Mouse (Mus musculus) olfactory bulb, adult 2 months (tissue): Measurements from ENCODE around the gene Hadhb.

ENCODE experiments used
- CTCF ChIP-seq: fragments of 200-500 bp; IDR thresholded peaks from 2 replicates; pipeline ENCODE4 v1.5.1; 2012; ENCODE audit warnings: low read depth, mild to moderate bottlenecking, low read length, moderate library complexity; ENCODE audit not compliant: insufficient read depth
- POLR2A ChIP-seq: fragments of 200-500 bp; IDR thresholded peaks from 2 replicates; pipeline ENCODE4 v1.6.1; 2012; ENCODE audit warnings: mild to moderate bottlenecking, low read depth, low read length, moderate library complexity; ENCODE audit not compliant: insufficient read depth

DNA sequence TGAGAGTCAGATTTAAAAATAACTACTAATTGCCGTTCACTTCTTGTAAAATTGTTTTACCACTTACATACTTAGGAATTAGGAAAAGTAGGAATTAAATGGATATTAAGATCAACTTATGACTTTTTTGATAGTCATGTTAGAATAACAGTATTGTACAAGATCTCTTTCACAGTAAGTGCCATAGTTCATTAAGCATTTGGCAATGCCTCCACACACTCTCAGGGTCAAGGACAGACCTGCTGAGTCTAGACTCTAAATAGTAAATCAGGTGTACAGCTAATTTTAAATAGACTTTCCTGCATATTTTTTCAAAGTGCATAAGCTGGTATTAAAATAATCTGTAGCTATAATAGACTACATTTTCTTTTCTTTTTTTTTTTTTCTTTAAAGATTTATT, 2.6 kb upstream of the Hadhb start:
- TF ChIP-seq CTCF (no peak), POLR2A (no peak)
